Mouse (Mus musculus): ENCODE measurements at regions not wholly inside any gene's neighbourhood (a gene's known extent, or its start where the extent isn't known, plus 50 kb on each side); places are given as distances from the start of the nearest gene placed in this dataset.

DNA sequence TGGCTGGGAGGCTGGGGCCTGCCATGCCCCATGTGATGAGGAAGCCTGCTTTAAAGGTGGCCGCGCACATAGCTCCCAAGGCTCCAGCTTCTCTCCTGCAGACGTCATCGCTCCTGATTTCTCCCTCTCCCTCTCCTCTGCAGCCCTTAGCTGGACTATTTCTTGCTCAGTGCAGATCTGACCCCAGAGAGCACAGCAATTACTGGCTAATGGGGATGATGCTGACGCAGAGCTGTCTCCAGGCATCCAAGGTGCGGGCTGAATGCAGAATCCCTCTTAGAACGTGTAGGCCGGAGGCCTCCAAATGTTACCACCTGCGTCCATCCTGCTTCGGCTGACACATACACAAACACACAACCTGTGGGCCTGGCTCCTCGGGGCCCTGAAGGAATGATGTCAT, 63.5 kb upstream of the Trp53i11 start:
- Histone ChIP-seq H3K9me3 (ENCODE audit: control insufficient read depth, low read length) (no peaks in the 10 kb centered on the region), H3K27me3 (ENCODE audit: control insufficient read depth, insufficient read depth, low read length) (no peaks in the 10 kb centered on the region), H3K27ac (ENCODE audit: low read depth, low read length) (0 out of 2 replicates have a peak overlapping the region, but pooled peaks have one; percentile 24), H3K4me3 (ENCODE audit: low read depth, low read length) (no peak overlapping the region), H3K36me3 (ENCODE audit: control insufficient read depth, insufficient read depth, low read length) (no peaks in the 10 kb centered on the region), H3K4me2 (ENCODE audit: low read depth, low read length) (no peak overlapping the region), H3K4me1 (ENCODE audit: control insufficient read depth, insufficient read depth, low read length) (0 out of 2 replicates have a peak, but pooled peaks cover 3% of the 10 kb centered on the region), H3K9ac (replicated peaks; ENCODE audit: low read depth, low read length) (no peak overlapping the region)
- ATAC-seq (ENCODE audit: low read depth) = peak; percentile 69
- 69% methylated on average over 11 of the region's 11 CpGs for WGBS

DNA sequence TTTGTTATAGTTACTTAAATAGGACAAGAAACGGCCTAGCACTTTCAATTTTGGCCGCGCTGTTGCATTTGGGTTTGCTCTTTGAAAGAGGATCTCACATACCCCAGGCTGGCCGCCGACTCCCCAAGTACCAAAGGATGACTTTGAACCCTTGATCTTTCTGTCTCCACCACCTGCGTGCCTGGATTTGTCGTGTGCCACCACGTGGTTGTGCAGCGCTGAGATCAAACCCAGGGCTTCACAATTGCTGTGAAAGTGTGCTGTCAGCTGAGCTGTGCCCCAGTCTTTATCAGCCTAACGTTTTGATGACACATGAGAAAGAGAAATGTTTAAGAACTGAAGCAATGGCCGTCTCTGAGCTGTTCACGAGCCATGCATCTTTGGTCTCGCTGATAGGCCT, 67.0 kb upstream of the Trp53i11 start:
- Histone ChIP-seq H3K4me3 (ENCODE audit: low read depth, low read length) (no peak overlapping the region), H3K4me1 (ENCODE audit: control insufficient read depth, insufficient read depth, low read length) (0 out of 2 replicates have a peak, but pooled peaks cover 3% of the 10 kb centered on the region), H3K9me3 (ENCODE audit: control insufficient read depth, low read length) (no peaks in the 10 kb centered on the region), H3K27ac (ENCODE audit: low read depth, low read length) (no peak overlapping the region), H3K36me3 (ENCODE audit: control insufficient read depth, insufficient read depth, low read length) (no peaks in the 10 kb centered on the region), H3K9ac (replicated peaks; ENCODE audit: low read depth, low read length) (no peak overlapping the region), H3K27me3 (ENCODE audit: control insufficient read depth, insufficient read depth, low read length) (no peaks in the 10 kb centered on the region), H3K4me2 (ENCODE audit: low read depth, low read length) (no peak overlapping the region)
- no peak for ATAC-seq (ENCODE audit: low read depth)
- 83% methylated on average over 13 of the region's 13 CpGs for WGBS

DNA sequence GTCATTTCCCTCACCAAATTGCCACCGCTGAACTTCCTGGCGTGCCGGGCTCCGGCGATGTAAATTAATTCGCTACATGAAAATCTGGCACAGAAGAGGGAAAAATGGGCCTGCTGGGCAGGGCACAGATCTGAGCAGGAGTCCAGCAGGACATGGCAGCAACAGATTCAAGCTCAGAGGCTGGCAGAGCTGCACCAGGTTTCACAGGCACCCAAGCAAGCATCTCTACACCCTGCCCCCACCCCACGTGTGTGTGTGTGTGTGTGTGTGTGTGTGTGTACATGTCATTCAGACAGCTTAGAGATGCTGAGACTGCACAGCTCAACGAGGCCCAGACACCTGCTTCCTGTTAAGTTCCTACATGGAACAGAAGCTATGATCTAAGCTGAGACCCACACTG, 68.3 kb upstream of the Trp53i11 start:
- Histone ChIP-seq H3K27me3 (ENCODE audit: control insufficient read depth, insufficient read depth, low read length) (no peaks in the 10 kb centered on the region), H3K4me3 (ENCODE audit: low read depth, low read length) (no peak overlapping the region), H3K9ac (replicated peaks; ENCODE audit: low read depth, low read length) (no peak overlapping the region), H3K27ac (ENCODE audit: low read depth, low read length) (no peak overlapping the region), H3K4me2 (ENCODE audit: low read depth, low read length) (no peak overlapping the region), H3K4me1 (ENCODE audit: control insufficient read depth, insufficient read depth, low read length) (0 out of 2 replicates have a peak, but pooled peaks cover 3% of the 10 kb centered on the region), H3K9me3 (ENCODE audit: control insufficient read depth, low read length) (no peaks in the 10 kb centered on the region), H3K36me3 (ENCODE audit: control insufficient read depth, insufficient read depth, low read length) (no peaks in the 10 kb centered on the region)
- 64% methylated on average over 8 of the region's 8 CpGs for WGBS
- ATAC-seq (ENCODE audit: low read depth) = no peak

DNA sequence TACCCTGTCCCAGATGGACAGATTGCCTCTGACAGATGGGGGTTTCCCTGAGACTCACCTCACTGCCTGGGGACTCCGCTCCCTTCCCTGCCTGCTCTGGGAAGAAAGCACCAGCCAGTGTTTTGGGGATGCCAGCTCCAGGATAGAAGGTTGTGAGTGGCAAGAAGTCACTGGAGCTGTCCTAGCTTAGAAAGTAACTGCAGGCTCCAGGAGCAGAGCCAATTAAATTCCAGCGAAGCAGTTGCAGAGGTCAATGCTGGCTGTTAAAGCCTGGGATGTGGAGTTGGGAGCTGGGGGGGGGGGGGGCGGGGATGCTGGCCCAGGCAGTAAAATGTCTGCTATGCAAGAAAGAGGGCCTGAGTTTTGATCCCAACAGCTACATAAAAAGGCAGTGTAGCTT, 69.3 kb upstream of the Prdm11 start:
- Histone ChIP-seq H3K4me3 (ENCODE audit: low read depth, low read length) (no peak overlapping the region), H3K9me3 (ENCODE audit: control insufficient read depth, low read length) (no peaks in the 10 kb centered on the region), H3K4me1 (ENCODE audit: control insufficient read depth, insufficient read depth, low read length) (no peaks in the 10 kb centered on the region), H3K36me3 (ENCODE audit: control insufficient read depth, insufficient read depth, low read length) (no peaks in the 10 kb centered on the region), H3K4me2 (ENCODE audit: low read depth, low read length) (no peak overlapping the region), H3K9ac (replicated peaks; ENCODE audit: low read depth, low read length) (no peak overlapping the region), H3K27ac (ENCODE audit: low read depth, low read length) (no peak overlapping the region), H3K27me3 (ENCODE audit: control insufficient read depth, insufficient read depth, low read length) (no peaks in the 10 kb centered on the region)
- no peak for ATAC-seq (ENCODE audit: low read depth)
- 45% methylated on average over 3 of the region's 3 CpGs for WGBS

DNA sequence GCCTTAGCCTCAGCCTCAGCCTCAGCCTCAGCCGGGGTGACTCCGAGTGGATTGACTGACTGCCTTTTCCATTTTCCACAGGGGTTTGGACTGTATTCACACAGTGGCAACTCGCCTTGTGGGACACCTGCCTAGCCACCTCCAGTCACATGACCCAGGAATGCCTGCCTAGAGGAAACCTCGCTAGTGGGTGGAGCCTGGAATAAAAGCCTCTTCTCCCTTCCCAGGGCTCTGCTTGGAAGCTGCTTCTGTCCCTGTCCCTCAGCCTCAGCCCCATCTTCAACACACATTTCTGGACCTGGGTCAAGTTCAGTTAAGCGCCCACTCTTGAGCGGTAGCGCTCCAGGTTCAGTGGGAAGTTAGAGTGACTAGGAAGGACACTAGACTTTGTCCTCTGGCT, 68.0 kb upstream of the Prdm11 start:
- Histone ChIP-seq H3K9ac (replicated peaks; ENCODE audit: low read depth, low read length) (no peak overlapping the region), H3K9me3 (ENCODE audit: control insufficient read depth, low read length) (no peaks in the 10 kb centered on the region), H3K4me2 (ENCODE audit: low read depth, low read length) (no peak overlapping the region), H3K27me3 (ENCODE audit: control insufficient read depth, insufficient read depth, low read length) (no peaks in the 10 kb centered on the region), H3K4me3 (ENCODE audit: low read depth, low read length) (no peak overlapping the region), H3K36me3 (ENCODE audit: control insufficient read depth, insufficient read depth, low read length) (no peaks in the 10 kb centered on the region), H3K27ac (ENCODE audit: low read depth, low read length) (no peak overlapping the region), H3K4me1 (ENCODE audit: control insufficient read depth, insufficient read depth, low read length) (no peaks in the 10 kb centered on the region)
- 76% methylated on average over 7 of the region's 7 CpGs for WGBS
- no peak for ATAC-seq (ENCODE audit: low read depth)

DNA sequence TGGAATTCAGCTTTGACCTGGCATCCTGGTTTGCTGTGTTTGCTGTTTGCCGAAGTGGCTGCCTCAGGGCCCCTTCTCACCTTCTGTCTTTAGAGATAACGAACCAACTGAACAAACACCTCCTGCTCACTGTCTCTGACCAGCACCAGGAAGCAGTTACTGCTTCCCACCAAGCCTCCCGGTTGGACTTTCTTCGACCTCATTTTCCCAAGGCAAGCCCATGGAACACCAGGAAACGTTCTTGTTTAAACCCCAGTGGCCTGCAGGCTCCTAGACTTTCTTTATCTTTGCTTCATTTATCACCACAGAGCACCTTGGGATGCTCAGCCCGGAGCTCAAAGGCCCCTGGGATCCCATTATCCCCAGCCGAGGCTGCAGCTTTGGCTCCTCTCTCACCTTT, 66.4 kb upstream of the Prdm11 start:
- WGBS = 59% methylated on average over 7 of the region's 7 CpGs
- no peaks in the 10 kb centered on the region for H3K4me1 ChIP-seq (ENCODE audit: control insufficient read depth, insufficient read depth, low read length)
- no peaks in the 10 kb centered on the region for H3K36me3 ChIP-seq (ENCODE audit: control insufficient read depth, insufficient read depth, low read length)
- H3K9ac ChIP-seq (replicated peaks; ENCODE audit: low read depth, low read length) = no peak overlapping the region
- H3K27ac ChIP-seq (ENCODE audit: low read depth, low read length) = no peak overlapping the region
- ATAC-seq (ENCODE audit: low read depth) = no peak
- no peaks in the 10 kb centered on the region for H3K9me3 ChIP-seq (ENCODE audit: control insufficient read depth, low read length)
- H3K27me3 ChIP-seq (ENCODE audit: control insufficient read depth, insufficient read depth, low read length) = no peaks in the 10 kb centered on the region
- H3K4me3 ChIP-seq (ENCODE audit: low read depth, low read length) = no peak overlapping the region
- no peak overlapping the region for H3K4me2 ChIP-seq (ENCODE audit: low read depth, low read length)

DNA sequence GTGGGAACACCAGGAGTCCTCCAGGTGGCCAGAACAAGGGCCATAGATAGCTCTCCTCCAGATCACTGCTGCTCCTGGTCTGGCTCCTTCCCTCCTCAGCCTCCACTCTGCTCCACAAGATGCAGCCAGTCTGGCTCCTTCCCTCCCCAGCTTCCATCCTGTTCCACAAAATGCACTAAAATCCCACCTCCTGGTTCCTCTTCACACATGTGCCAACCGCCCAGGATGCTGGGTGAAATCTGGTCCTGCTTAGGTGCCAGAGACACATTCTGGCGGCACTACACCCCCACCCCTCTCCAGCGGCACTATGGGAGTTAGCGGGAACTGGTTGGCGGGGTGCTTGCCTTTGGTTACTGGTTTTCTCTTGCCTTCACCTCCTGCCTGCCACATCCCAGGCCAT, 64.9 kb upstream of the Prdm11 start:
- no peak for ATAC-seq (ENCODE audit: low read depth)
- 83% methylated on average over 5 of the region's 5 CpGs for WGBS
- no peak overlapping the region for H3K27ac ChIP-seq (ENCODE audit: low read depth, low read length)
- no peaks in the 10 kb centered on the region for H3K9me3 ChIP-seq (ENCODE audit: control insufficient read depth, low read length)
- H3K36me3 ChIP-seq (ENCODE audit: control insufficient read depth, insufficient read depth, low read length) = no peaks in the 10 kb centered on the region
- H3K27me3 ChIP-seq (ENCODE audit: control insufficient read depth, insufficient read depth, low read length) = no peaks in the 10 kb centered on the region
- no peak overlapping the region for H3K4me3 ChIP-seq (ENCODE audit: low read depth, low read length)
- no peak overlapping the region for H3K9ac ChIP-seq (replicated peaks; ENCODE audit: low read depth, low read length)
- H3K4me2 ChIP-seq (ENCODE audit: low read depth, low read length) = no peak overlapping the region
- no peaks in the 10 kb centered on the region for H3K4me1 ChIP-seq (ENCODE audit: control insufficient read depth, insufficient read depth, low read length)

DNA sequence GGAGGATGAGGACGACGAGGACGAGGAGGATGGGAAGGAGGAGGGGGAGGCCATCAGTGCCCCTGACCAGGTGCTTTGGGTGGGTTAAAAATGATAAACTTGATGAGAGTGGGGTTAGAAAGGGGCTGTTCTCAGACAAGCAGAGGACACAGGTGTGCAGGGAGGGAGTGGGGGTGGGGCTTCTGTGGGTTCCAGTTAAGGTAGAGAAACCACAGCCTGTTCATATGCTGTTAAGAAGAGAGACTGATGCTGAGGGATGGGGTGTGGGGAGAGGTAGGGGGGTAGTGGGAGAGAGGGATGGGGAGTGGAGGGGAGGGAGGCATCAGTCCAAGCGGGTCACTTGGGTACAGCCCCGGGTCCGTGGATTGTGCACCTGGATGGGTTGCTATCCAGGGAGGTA, 60.6 kb upstream of the Prdm11 start:
- H3K4me1 ChIP-seq (ENCODE audit: control insufficient read depth, insufficient read depth, low read length) = no peaks in the 10 kb centered on the region
- ATAC-seq (ENCODE audit: low read depth) = no peak

DNA sequence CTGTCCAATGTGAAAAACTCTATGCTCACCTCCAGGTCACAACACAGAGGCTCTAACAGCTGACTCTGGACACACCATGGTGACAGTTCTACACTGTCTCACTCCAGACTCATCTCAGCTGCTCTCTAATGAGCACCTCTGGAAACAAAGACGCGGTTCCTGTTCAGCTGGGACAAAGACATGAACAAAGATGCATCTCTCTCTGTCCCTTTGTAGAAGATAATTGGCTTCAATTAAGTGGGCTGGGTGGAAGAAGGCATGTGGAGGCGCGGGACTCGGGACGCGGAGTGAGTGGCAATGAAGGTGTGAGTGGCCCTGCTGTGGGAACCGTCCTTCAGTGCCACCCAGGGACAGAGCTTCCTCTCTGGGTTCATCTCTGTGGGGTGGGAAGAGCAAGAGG, 56.0 kb upstream of the Prdm11 start:
- Histone ChIP-seq H3K4me2 (ENCODE audit: low read depth, low read length) (no peak overlapping the region), H3K9me3 (ENCODE audit: control insufficient read depth, low read length) (no peaks in the 10 kb centered on the region), H3K36me3 (ENCODE audit: control insufficient read depth, insufficient read depth, low read length) (no peaks in the 10 kb centered on the region), H3K27me3 (ENCODE audit: control insufficient read depth, insufficient read depth, low read length) (no peaks in the 10 kb centered on the region), H3K9ac (replicated peaks; ENCODE audit: low read depth, low read length) (no peak overlapping the region), H3K27ac (ENCODE audit: low read depth, low read length) (no peak overlapping the region), H3K4me3 (ENCODE audit: low read depth, low read length) (no peak overlapping the region), H3K4me1 (ENCODE audit: control insufficient read depth, insufficient read depth, low read length) (no peaks in the 10 kb centered on the region)
- ATAC-seq (ENCODE audit: low read depth) = no peak
- WGBS = 41% methylated on average over 8 of the region's 8 CpGs

More for the DNA sequence above, 60.6 kb upstream of the Prdm11 start:
- H3K4me3 ChIP-seq (ENCODE audit: low read depth, low read length) = no peak overlapping the region
- H3K27ac ChIP-seq (ENCODE audit: low read depth, low read length) = no peak overlapping the region
- H3K9me3 ChIP-seq (ENCODE audit: control insufficient read depth, low read length) = no peaks in the 10 kb centered on the region
- H3K4me2 ChIP-seq (ENCODE audit: low read depth, low read length) = no peak overlapping the region
- 58% methylated on average over 6 of the region's 6 CpGs for WGBS
- H3K9ac ChIP-seq (replicated peaks; ENCODE audit: low read depth, low read length) = no peak overlapping the region
- H3K36me3 ChIP-seq (ENCODE audit: control insufficient read depth, insufficient read depth, low read length) = no peaks in the 10 kb centered on the region
- H3K27me3 ChIP-seq (ENCODE audit: control insufficient read depth, insufficient read depth, low read length) = no peaks in the 10 kb centered on the region

DNA sequence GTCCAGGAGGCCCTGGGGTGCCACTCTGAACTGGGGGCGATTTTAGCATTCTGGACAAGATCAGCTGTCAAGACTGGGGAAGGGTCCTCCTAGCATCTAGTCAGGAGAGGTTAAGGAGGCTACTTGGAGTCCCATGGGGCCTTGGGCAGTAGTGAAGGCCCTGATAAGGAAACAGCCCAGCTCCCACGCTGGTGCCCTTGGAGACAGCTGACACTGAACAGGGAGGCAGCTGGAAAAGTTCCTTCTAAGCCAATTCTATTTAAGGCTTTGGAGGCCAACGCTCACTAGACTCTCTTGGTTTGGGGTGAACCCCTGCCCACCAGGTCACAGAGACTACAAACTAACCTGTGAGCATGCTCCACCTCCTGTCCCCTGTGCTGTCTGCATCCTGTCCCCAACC, 53.8 kb upstream of the Prdm11 start:
- no peak overlapping the region for H3K9ac ChIP-seq (replicated peaks; ENCODE audit: low read depth, low read length)

More for the DNA sequence above, 53.8 kb upstream of the Prdm11 start:
- 58% methylated on average over 3 of the region's 3 CpGs for WGBS
- no peak overlapping the region for H3K4me2 ChIP-seq (ENCODE audit: low read depth, low read length)
- no peaks in the 10 kb centered on the region for H3K36me3 ChIP-seq (ENCODE audit: control insufficient read depth, insufficient read depth, low read length)
- H3K27ac ChIP-seq (ENCODE audit: low read depth, low read length) = no peak overlapping the region
- H3K4me1 ChIP-seq (ENCODE audit: control insufficient read depth, insufficient read depth, low read length) = no peaks in the 10 kb centered on the region
- H3K9me3 ChIP-seq (ENCODE audit: control insufficient read depth, low read length) = no peaks in the 10 kb centered on the region
- H3K27me3 ChIP-seq (ENCODE audit: control insufficient read depth, insufficient read depth, low read length) = no peaks in the 10 kb centered on the region
- no peak for ATAC-seq (ENCODE audit: low read depth)
- no peak overlapping the region for H3K4me3 ChIP-seq (ENCODE audit: low read depth, low read length)
